Mouse (Mus musculus) MEL (cell line): ENCODE measurements around the gene Rccd1. TPM values are rescaled to one million over a fixed set of nuclear protein-coding genes. Genes with fewer than 3 reads are reported as not detected.

Experiments used
- DNase-seq: peaks from one replicate; pipeline ENCODE4 v3.0.0; 2011; ENCODE audit warnings: low read depth, low spot score
- H3K27ac ChIP-seq: 2 replicates; pipeline ENCODE4 v1.5.1; 2012; ENCODE audit warnings: low read depth, mild to moderate bottlenecking, control low read depth, low read length, moderate library complexity; ENCODE audit not compliant: control insufficient read depth
- H3K27me3 ChIP-seq, 2 experiments: fragments of 150-350 bp in 1 of 2; sonication (generic) in 1 of 2; 2 replicates each; pipeline ENCODE4 v1.6.1; 2012; ENCODE audit warnings: low read length in 2 of 2, mild to moderate bottlenecking in 2 of 2, improper control_type of control experiment in 1 of 2, moderate library complexity in 1 of 2; ENCODE audit not compliant: insufficient read depth in 2 of 2, control insufficient read depth in 1 of 2
- H3K36me3 ChIP-seq, 2 experiments: 2 replicates each; pipeline ENCODE4 v1.6.1; 2012 to 2014; ENCODE audit warnings: low read length in 2 of 2, improper control_type of control experiment in 1 of 2, inconsistent platforms in 1 of 2, mild to moderate bottlenecking in 1 of 2; ENCODE audit not compliant: insufficient read depth in 2 of 2, control insufficient read depth in 1 of 2
- H3K4me1 ChIP-seq, 2 experiments: fragments of 150-350 bp in 1 of 2; sonication (generic) in 1 of 2; 2 replicates each; pipeline ENCODE4 v1.6.1; 2012; ENCODE audit warnings: low read length in 2 of 2, improper control_type of control experiment in 1 of 2, mild to moderate bottlenecking in 1 of 2; ENCODE audit not compliant: insufficient read depth in 2 of 2, control insufficient read depth in 1 of 2
- H3K4me3 ChIP-seq, 2 experiments: fragments of 150-350 bp in 1 of 2; sonication (generic) in 1 of 2; 2 replicates each; pipeline ENCODE4 v1.5.1; 2012; ENCODE audit warnings: low read depth in 2 of 2, low read length in 2 of 2, mild to moderate bottlenecking in 2 of 2, moderate library complexity in 2 of 2, control low read depth in 1 of 2, improper control_type of control experiment in 1 of 2; ENCODE audit not compliant: control insufficient read depth in 1 of 2, insufficient read depth in 1 of 2
- H3K79me2 ChIP-seq: 2 replicates; pipeline ENCODE4 v1.6.1; 2012; ENCODE audit warnings: mild to moderate bottlenecking, low read length, moderate library complexity; ENCODE audit not compliant: control insufficient read depth, poor library complexity, insufficient read depth
- H3K9ac ChIP-seq: 2 replicates; pipeline ENCODE4 v1.6.1; 2012; ENCODE audit warnings: low read depth, mild to moderate bottlenecking, control low read depth, low read length, moderate library complexity; ENCODE audit not compliant: control insufficient read depth, poor library complexity, severe bottlenecking
- H3K9me3 ChIP-seq: fragments of 150-350 bp; sonication (generic); replicated peaks from 2 replicates; pipeline ENCODE4 v1.6.1; 2012; ENCODE audit warnings: mild to moderate bottlenecking, low read length, improper control_type of control experiment, moderate library complexity; ENCODE audit not compliant: insufficient read depth
- CHD1 ChIP-seq: IDR thresholded peaks from 2 replicates; pipeline ENCODE4 v1.6.1; 2012; ENCODE audit warnings: low read depth, mild to moderate bottlenecking, inconsistent platforms, low read length, improper control_type of control experiment
- CTCF ChIP-seq, 3 experiments: IDR thresholded peaks in 2 of 3; conservative IDR thresholded peaks in 1 of 3; 2 replicates each; pipeline ENCODE4 v1.5.1; 2011 to 2012; ENCODE audit warnings: low read length in 3 of 3, low read depth in 2 of 3, mild to moderate bottlenecking in 2 of 3, improper control_type of control experiment in 1 of 3, inconsistent platforms in 1 of 3, mixed read lengths in 1 of 3, moderate library complexity in 1 of 3; ENCODE audit not compliant: control insufficient read depth in 1 of 3, insufficient read depth in 1 of 3, poor library complexity in 1 of 3, severe bottlenecking in 1 of 3
- EP300 ChIP-seq, 2 experiments: IDR thresholded peaks; 2 replicates each; pipeline ENCODE4 v1.6.1; 2011; ENCODE audit warnings: improper control_type of control experiment in 2 of 2, low read length in 2 of 2, low read depth in 1 of 2, mild to moderate bottlenecking in 1 of 2
- ETS1 ChIP-seq: IDR thresholded peaks from 2 replicates; pipeline ENCODE4 v1.6.1; 2012; ENCODE audit warnings: low read depth, mild to moderate bottlenecking, inconsistent platforms, low read length, improper control_type of control experiment, moderate library complexity
- GATA1 ChIP-seq: IDR thresholded peaks from 2 replicates; pipeline ENCODE4 v1.6.1; 2011; ENCODE audit warnings: low read depth, low read length, improper control_type of control experiment
- MAX ChIP-seq: IDR thresholded peaks from 2 replicates; pipeline ENCODE4 v1.6.1; 2011; ENCODE audit warnings: low read length, improper control_type of control experiment
- MEF2A ChIP-seq: IDR thresholded peaks from 2 replicates; pipeline ENCODE4 v1.6.1; 2014; ENCODE audit warnings: low read depth, mild to moderate bottlenecking, inconsistent platforms, low read length, improper control_type of control experiment; ENCODE audit not compliant: poor library complexity, insufficient replicate concordance, severe bottlenecking; ENCODE audit errors: extremely low read depth
- MXI1 ChIP-seq: IDR thresholded peaks from 2 replicates; pipeline ENCODE4 v1.6.1; 2011; ENCODE audit warnings: mild to moderate bottlenecking, low read depth, low read length, improper control_type of control experiment
- MYC ChIP-seq: IDR thresholded peaks from 2 replicates; pipeline ENCODE4 v1.6.1; 2011; ENCODE audit warnings: low read depth, mild to moderate bottlenecking, low read length, improper control_type of control experiment, moderate library complexity
- NELFE ChIP-seq: IDR thresholded peaks from 2 replicates; pipeline ENCODE4 v1.6.1; 2011; ENCODE audit warnings: low read depth, low read length, improper control_type of control experiment
- NRF1 ChIP-seq: IDR thresholded peaks from 2 replicates; pipeline ENCODE4 v1.6.1; 2014; ENCODE audit warnings: low read depth, mild to moderate bottlenecking, inconsistent platforms, low read length, improper control_type of control experiment, moderate library complexity; ENCODE audit not compliant: poor library complexity, insufficient read depth, severe bottlenecking
- POLR2A ChIP-seq, 2 experiments: IDR thresholded peaks; 2 replicates each; pipeline ENCODE4 v1.6.1; 2011 to 2012; ENCODE audit warnings: low read length in 2 of 2, mild to moderate bottlenecking in 2 of 2, control low read depth in 1 of 2, improper control_type of control experiment in 1 of 2, low read depth in 1 of 2, moderate library complexity in 1 of 2; ENCODE audit not compliant: control insufficient read depth in 1 of 2, insufficient read depth in 1 of 2, poor library complexity in 1 of 2
- POLR2AphosphoS2 ChIP-seq: IDR thresholded peaks from 2 replicates; pipeline ENCODE4 v1.6.1; 2011; ENCODE audit warnings: low read length, improper control_type of control experiment
- POLR2AphosphoS5 ChIP-seq: IDR thresholded peaks from 2 replicates; pipeline ENCODE4 v1.6.1; 2012; ENCODE audit warnings: low read depth, borderline replicate concordance, mild to moderate bottlenecking, inconsistent platforms, low read length, moderate library complexity, mixed read lengths
- RCOR1 ChIP-seq: IDR thresholded peaks from 2 replicates; pipeline ENCODE4 v1.6.1; 2012; ENCODE audit warnings: low read depth, mild to moderate bottlenecking, inconsistent platforms, low read length, improper control_type of control experiment
- SIN3A ChIP-seq: IDR thresholded peaks from 2 replicates; pipeline ENCODE4 v1.6.1; 2012; ENCODE audit warnings: low read length, improper control_type of control experiment, inconsistent platforms
- SMC3 ChIP-seq: IDR thresholded peaks from 2 replicates; pipeline ENCODE4 v1.6.1; 2011; ENCODE audit warnings: low read depth, low read length, improper control_type of control experiment
- TAL1 ChIP-seq: IDR thresholded peaks from 2 replicates; pipeline ENCODE4 v1.6.1; 2012; ENCODE audit warnings: mild to moderate bottlenecking, inconsistent platforms, low read length, moderate library complexity, mixed read lengths
- USF2 ChIP-seq, 2 experiments: IDR thresholded peaks; 2 replicates each; pipeline ENCODE4 v1.6.1; 2011 to 2012; ENCODE audit warnings: improper control_type of control experiment in 2 of 2, low read length in 2 of 2, borderline replicate concordance in 1 of 2, inconsistent platforms in 1 of 2, low read depth in 1 of 2, mild to moderate bottlenecking in 1 of 2; ENCODE audit not compliant: insufficient read depth in 1 of 2
- ZC3H11A ChIP-seq: IDR thresholded peaks from 2 replicates; pipeline ENCODE4 v1.6.1; 2012; ENCODE audit warnings: low read depth, mild to moderate bottlenecking, inconsistent platforms, low read length, improper control_type of control experiment
- ZKSCAN1 ChIP-seq: IDR thresholded peaks from 2 replicates; pipeline ENCODE4 v1.6.1; 2012; ENCODE audit warnings: low read depth, mild to moderate bottlenecking, inconsistent platforms, low read length, improper control_type of control experiment, moderate library complexity
- ZMIZ1 ChIP-seq: IDR thresholded peaks from 2 replicates; pipeline ENCODE4 v1.6.1; 2012; ENCODE audit warnings: low read depth, mild to moderate bottlenecking, inconsistent platforms, low read length, improper control_type of control experiment, moderate library complexity
- ZNF384 ChIP-seq: IDR thresholded peaks from 2 replicates; pipeline ENCODE4 v1.6.1; 2012; ENCODE audit warnings: low read depth, mild to moderate bottlenecking, inconsistent platforms, low read length, improper control_type of control experiment
- polyA plus RNA-seq, 2 experiments: library from polyadenylated mRNA; stranded (reverse) in 1 of 2; unstranded in 1 of 2; fragments of >175 nt in 1 of 2; fragments of >200 nt in 1 of 2; gene quantifications; 2 replicates each; pipeline versions ENCODE4 v1.2.1 to v1.2.4; 2012; ENCODE audit warnings: low replicate concordance in 2 of 2, low read depth in 1 of 2; ENCODE audit not compliant: insufficient read length in 2 of 2, insufficient read depth in 1 of 2, missing spikeins in 1 of 2
- total RNA-seq: library from RNA; depleted of rRNA; stranded (reverse); fragments of 300-350 nt; gene quantifications from 2 replicates; pipeline ENCODE4 v1.2.3, GENCODE M21; 2012

The Rccd1 gene
- total and polyA plus RNA-seq, 3 experiments: 16.8 to 20.2 TPM; not detected in 1

DNA sequence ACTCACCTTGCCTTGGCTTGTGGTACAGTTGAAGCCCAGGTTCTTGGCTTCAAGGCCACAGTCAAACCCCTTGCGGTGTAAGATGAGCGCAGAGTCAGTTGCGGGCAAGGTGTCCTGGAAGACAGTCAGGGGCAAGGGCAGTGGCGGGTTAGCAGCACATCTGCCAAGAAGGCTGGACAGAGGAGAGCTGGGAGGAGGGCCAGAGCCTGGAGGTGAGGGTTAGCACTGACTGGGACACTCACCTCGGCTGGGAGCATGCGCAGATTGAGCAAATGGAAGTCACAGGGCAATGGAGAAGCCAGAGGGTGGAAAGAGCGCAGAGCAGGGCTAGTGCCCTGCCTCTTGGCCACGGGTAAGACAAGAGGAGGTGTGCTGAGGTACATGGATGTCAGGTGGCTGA lies 28.7 kb upstream of the Rccd1 start:
- H3K9me3 ChIP-seq: no peaks in the 10 kb centered on the region
- no peak overlapping the region for H3K9ac ChIP-seq
- no peak for DNase-seq
- no peaks in the 10 kb centered on the region for H3K27me3 ChIP-seq
- no peaks in the 10 kb centered on the region; a peak in 2 of 4 replicates for H3K36me3 ChIP-seq
- TF ChIP-seq POLR2A (IDR thresholded peaks at IDR 0.05; ENCODE audit: control insufficient read depth in 1 of 2, insufficient read depth in 1 of 2, low read depth in 1 of 2, low read length in 2 of 2, poor library complexity in 1 of 2) (no peak), MYC (no peak), CHD1 (no peak), NELFE (no peak), SMC3 (no peak), CTCF (IDR thresholded peaks at IDR 0.05 in 2 of 3, conservative IDR thresholded peaks at IDR 0.05 in 1 of 3; ENCODE audit: control insufficient read depth in 1 of 3, insufficient read depth in 1 of 3, low read depth in 2 of 3, low read length in 3 of 3, poor library complexity in 1 of 3, severe bottlenecking in 1 of 3) (no peak), TAL1 (no peak), ZC3H11A (no peak), MXI1 (no peak), RCOR1 (no peak), USF2 (IDR thresholded peaks at IDR 0.05; ENCODE audit: borderline replicate concordance in 1 of 2, insufficient read depth in 1 of 2, low read depth in 1 of 2, low read length in 2 of 2) (no peak), MEF2A (no peak), SIN3A (no peak), ZNF384 (no peak), NRF1 (no peak), ETS1 (no peak), POLR2AphosphoS2 (no peak), MAX (no peak), ZMIZ1 (no peak), POLR2AphosphoS5 (no peak)
- H3K79me2 ChIP-seq: no peaks in the 10 kb centered on the region
- H3K27ac ChIP-seq: no peak overlapping the region
- no peaks in the 10 kb centered on the region; a peak in 1 of 4 replicates for H3K4me1 ChIP-seq
- no peak overlapping the region for H3K4me3 ChIP-seq

DNA sequence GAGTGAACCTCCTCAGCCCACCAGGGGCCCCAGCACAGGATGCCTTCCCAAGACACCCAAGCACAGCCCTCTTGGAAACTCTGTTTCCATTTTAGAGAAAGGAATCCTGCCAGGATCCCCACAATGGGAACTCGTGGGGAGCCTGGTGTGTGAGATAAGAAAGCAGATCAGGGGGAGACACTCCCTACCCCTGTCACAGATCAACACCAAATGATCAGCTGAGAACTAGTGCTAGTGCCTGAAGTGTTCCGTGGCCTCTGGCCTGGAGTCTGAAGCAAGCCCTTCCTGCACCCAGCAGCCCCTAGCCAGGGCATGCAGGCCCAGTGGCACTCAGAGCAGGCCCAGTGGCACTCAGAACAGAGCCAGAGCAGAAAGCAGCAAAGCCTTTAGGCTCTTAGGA lies 26.6 kb upstream of the Rccd1 start:
- Histone ChIP-seq H3K79me2 (no peaks in the 10 kb centered on the region), H3K27ac (no peak overlapping the region), H3K36me3 (no peaks in the 10 kb centered on the region; a peak in 2 of 4 replicates), H3K27me3 (no peaks in the 10 kb centered on the region), H3K9ac (no peak overlapping the region), H3K4me1 (peaks cover 0 to 3% of the 10 kb centered on the region in 2 experiments; a peak in 1 of 4 replicates), H3K4me3 (no peak overlapping the region), H3K9me3 (no peaks in the 10 kb centered on the region)
- no peak for TF ChIP-seq TAL1
- no peak for TF ChIP-seq MAX
- no peak for TF ChIP-seq GATA1
- no peak for TF ChIP-seq NELFE
- TF ChIP-seq EP300 (IDR thresholded peaks at IDR 0.05; ENCODE audit: low read depth in 1 of 2, low read length in 2 of 2): no peak
- no peak for TF ChIP-seq POLR2AphosphoS5
- TF ChIP-seq POLR2AphosphoS2: no peak
- no peak for TF ChIP-seq POLR2A (IDR thresholded peaks at IDR 0.05; ENCODE audit: control insufficient read depth in 1 of 2, insufficient read depth in 1 of 2, low read depth in 1 of 2, low read length in 2 of 2, poor library complexity in 1 of 2)
- no peak for TF ChIP-seq ZKSCAN1
- no peak for DNase-seq
